Mouse (Mus musculus) hindbrain, embryonic 14.5 days (tissue): ENCODE measurements at regions not wholly inside any gene's neighbourhood (a gene's known extent, or its start where the extent isn't known, plus 50 kb on each side); places are given as distances from the start of the nearest gene placed in this dataset.
"Not testable (repeated sequence)": the region's sequence is repeated elsewhere in the genome, so short reads cannot be mapped to it uniquely, and the experiment has no call there.

Source experiments
- ATAC-seq: fragments of 200-750 bp; cut with Nextera tagmentation; 2 replicates; pipeline ENCODE4 v1.8.0; 2017; ENCODE audit warnings: moderate number of reproducible peaks, mild to moderate bottlenecking, moderate TSS enrichment, moderate library complexity; ENCODE audit not compliant: low FRiP score
- DNase-seq: peaks from one replicate; pipeline ENCODE4 v3.0.0-alpha.2; 2015; ENCODE audit warnings: low spot score
- H3K27ac ChIP-seq: fragments of 300-500 bp; sonication (generic); 2 replicates; pipeline ENCODE4 v1.5.1; 2014; ENCODE audit warnings: mild to moderate bottlenecking, moderate library complexity
- H3K27me3 ChIP-seq: fragments of 300-500 bp; sonication (generic); 2 replicates; pipeline ENCODE4 v1.6.1; 2014; ENCODE audit warnings: mild to moderate bottlenecking, low read length, mixed read lengths; ENCODE audit not compliant: control insufficient read depth, insufficient read depth
- H3K36me3 ChIP-seq: fragments of 300-500 bp; sonication (generic); replicated peaks from 2 replicates; pipeline ENCODE4 v1.6.1; 2014; ENCODE audit not compliant: control insufficient read depth, insufficient read depth
- H3K4me1 ChIP-seq: fragments of 300-500 bp; sonication (generic); replicated peaks from 2 replicates; pipeline ENCODE4 v1.6.1; 2014; ENCODE audit warnings: antibody characterized with exemption, low read length, mixed read lengths; ENCODE audit not compliant: control insufficient read depth, insufficient read depth
- H3K4me2 ChIP-seq: fragments of 300-500 bp; sonication (generic); replicated peaks from 2 replicates; pipeline ENCODE4 v1.6.1; 2014; ENCODE audit warnings: mild to moderate bottlenecking, moderate library complexity
- H3K4me3 ChIP-seq: fragments of 300-500 bp; sonication (generic); replicated peaks from 2 replicates; pipeline ENCODE4 v1.5.1; 2014; ENCODE audit warnings: mild to moderate bottlenecking, low read length
- H3K9ac ChIP-seq: fragments of 300-500 bp; sonication (generic); 2 replicates; pipeline ENCODE4 v1.6.1; 2014
- H3K9me3 ChIP-seq: fragments of 300-500 bp; sonication (generic); 2 replicates; pipeline ENCODE4 v1.6.1; 2016; ENCODE audit warnings: low read length; ENCODE audit not compliant: control insufficient read depth
- WGBS: fragments of 180-500 bp; shearing (Covaris S2); extraction: QIAGEN DNeasy Blood & Tissue Kit; methylation state at CpG from one replicate; pipeline ENCODE4 v1.1.7; 2014; 5-methylcytosine and 5-hydroxymethylcytosine counted together

DNA sequence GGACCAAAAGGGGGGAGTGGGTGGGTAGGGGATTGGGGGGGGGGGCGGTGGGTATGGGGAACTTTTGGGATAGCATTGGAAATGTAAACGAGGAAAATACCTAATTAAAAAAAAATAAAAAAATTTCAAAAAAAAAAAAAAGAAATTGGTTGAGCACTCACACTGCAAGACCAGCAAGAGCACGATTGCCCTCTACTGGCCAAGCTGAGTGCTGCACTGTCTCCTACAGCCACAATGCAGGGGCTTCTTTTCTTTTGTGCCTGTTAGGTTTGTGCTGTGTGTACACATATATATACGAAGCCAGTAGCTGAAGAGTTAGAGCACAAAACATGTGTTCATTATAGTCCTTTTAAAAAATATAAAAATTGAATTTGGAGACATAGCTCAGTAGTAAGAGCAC lies 55.6 kb downstream of the Mup20 start:
- Histone ChIP-seq H3K36me3 (no peaks in the 10 kb centered on the region), H3K9me3 (no peaks in the 10 kb centered on the region), H3K9ac (no peak overlapping the region), H3K27me3 (no peaks in the 10 kb centered on the region), H3K4me1 (no peaks in the 10 kb centered on the region), H3K4me2 (no peak overlapping the region), H3K27ac (no peak overlapping the region), H3K4me3 (no peak overlapping the region)
- DNase-seq, result peak; percentile 65
- 28% methylated on average over 4 of the region's 4 CpGs for WGBS
- ATAC-seq, result no peak

DNA sequence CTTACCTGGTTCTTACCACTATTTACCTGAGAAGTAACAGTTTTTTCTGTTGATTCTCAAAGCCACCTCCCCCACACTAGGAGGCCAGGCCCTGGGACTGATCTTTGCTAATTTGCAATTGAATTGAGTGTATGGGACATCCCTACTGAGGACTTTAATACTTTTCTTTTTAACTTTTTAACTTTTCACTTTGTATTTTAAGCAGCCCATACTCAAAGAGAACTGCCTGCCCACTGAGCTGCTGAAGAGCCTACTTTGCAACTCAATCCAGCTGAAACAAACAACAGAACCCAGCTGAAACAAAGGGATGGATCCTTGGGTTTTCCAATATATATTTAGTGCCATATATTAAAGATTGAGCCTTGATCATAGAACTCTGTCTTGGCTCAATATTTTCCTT lies 64.0 kb downstream of the Mup20 start:
- not testable (repeated sequence) for DNase-seq, H3K36me3 ChIP-seq, H3K9me3 ChIP-seq, H3K4me2 ChIP-seq, H3K27ac ChIP-seq, H3K27me3 ChIP-seq, ATAC-seq, H3K9ac ChIP-seq, H3K4me1 ChIP-seq, H3K4me3 ChIP-seq

DNA sequence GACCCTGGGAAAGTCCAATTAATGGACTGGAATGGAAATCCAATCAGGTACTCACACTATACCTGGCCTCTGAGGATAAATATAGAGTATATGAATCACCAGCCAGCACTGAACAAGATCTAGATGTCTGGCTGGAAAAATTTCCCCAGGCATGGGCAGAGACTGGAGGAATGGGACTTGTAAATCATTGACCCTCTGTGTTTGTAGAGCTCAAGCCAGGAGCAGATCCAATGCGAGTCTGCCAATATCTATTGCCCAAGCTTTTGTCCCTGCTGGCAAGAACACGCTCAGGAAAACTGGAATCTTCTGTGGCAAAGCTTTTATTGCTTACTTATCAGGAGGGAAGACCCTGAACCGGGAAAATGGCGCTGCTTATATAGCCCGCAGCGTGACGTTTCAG lies 77.8 kb downstream of the Mup20 start:
- H3K4me2 ChIP-seq, result no peak overlapping the region
- no peaks in the 10 kb centered on the region for H3K27me3 ChIP-seq
- 94% methylated on average over 7 of the region's 7 CpGs for WGBS
- ATAC-seq (no peak), DNase-seq (no peak)
- H3K27ac ChIP-seq, result no peak overlapping the region
- H3K9ac ChIP-seq, result no peak overlapping the region
- no peaks in the 10 kb centered on the region for H3K4me1 ChIP-seq
- no peaks in the 10 kb centered on the region for H3K9me3 ChIP-seq
- no peaks in the 10 kb centered on the region for H3K36me3 ChIP-seq
- no peak overlapping the region for H3K4me3 ChIP-seq

DNA sequence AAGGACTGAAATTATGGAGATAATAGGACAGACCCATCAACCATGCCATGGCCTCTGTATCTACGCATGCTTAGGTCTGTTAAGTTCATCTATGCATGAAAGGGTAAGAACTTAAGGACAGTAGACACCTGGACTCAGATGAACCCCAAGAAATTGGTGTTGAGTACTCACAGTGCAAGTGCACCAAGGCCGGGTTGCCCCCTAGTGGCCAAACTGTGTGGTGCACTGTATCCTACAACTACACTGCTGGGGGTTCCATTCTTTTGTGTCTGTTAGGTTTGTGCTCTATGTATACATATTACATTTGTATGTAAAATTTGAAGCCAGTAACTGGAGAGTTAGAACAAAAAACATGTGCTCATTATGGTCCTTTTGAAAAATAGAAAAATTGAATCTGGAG lies 80.7 kb downstream of the Mup20 start:
- DNase-seq (no peak), ATAC-seq (no peak)
- Histone ChIP-seq H3K27ac (no peak overlapping the region), H3K27me3 (no peaks in the 10 kb centered on the region), H3K4me3 (no peak overlapping the region), H3K9me3 (no peaks in the 10 kb centered on the region), H3K36me3 (no peaks in the 10 kb centered on the region), H3K4me1 (no peaks in the 10 kb centered on the region), H3K9ac (no peak overlapping the region), H3K4me2 (no peak overlapping the region)
- 64% methylated on average over 2 of the region's 2 CpGs for WGBS

DNA sequence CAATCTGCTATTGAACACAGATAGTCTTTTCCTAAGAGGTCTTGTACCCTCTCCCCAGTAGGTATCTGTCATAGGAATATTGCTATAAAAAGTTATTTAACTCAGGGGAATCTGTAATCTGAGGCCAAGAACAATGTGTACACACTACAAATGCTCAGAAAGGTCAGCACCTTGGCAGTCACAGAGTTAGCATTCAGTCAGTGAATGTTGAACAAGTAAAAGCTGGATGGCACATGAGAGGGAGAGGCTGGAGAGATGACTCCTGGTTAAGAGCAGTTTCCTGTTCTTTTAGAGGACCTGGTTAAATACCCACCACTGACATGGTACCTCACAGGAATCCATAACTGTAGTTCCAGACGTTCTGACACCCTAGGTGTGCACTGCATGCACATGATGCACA lies 84.3 kb downstream of the Mup20 start:
- Histone ChIP-seq H3K4me1 (no peaks in the 10 kb centered on the region), H3K4me2 (no peak overlapping the region), H3K9me3 (no peaks in the 10 kb centered on the region), H3K27me3 (no peaks in the 10 kb centered on the region), H3K36me3 (no peaks in the 10 kb centered on the region), H3K27ac (no peak overlapping the region), H3K4me3 (no peak overlapping the region), H3K9ac (no peak overlapping the region)
- ATAC-seq, result no peak
- no peak for DNase-seq
- 79% methylated on average over 1 of the region's 1 CpGs for WGBS

DNA sequence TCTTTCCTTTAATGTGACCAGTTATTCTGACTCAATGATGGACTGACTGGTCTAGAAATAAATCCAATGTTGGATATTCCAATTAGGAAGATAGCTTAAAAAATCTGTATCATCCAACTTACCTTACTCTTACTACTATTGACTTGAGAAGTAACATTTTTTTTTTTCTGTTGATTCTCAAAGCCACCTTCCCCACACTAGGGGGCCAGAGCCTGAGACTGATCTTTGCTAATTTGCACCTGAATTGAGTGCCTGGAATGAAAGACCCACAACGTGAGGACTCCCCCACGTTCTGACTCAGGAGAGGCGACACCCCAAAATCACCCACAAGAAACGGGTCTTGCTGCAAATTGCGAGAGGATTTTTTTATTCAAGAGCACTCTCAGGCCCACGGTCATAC lies 86.3 kb downstream of the Mup20 start:
- ATAC-seq, result not testable (repeated sequence)
- WGBS, result 85% methylated on average over 6 of the region's 6 CpGs

DNA sequence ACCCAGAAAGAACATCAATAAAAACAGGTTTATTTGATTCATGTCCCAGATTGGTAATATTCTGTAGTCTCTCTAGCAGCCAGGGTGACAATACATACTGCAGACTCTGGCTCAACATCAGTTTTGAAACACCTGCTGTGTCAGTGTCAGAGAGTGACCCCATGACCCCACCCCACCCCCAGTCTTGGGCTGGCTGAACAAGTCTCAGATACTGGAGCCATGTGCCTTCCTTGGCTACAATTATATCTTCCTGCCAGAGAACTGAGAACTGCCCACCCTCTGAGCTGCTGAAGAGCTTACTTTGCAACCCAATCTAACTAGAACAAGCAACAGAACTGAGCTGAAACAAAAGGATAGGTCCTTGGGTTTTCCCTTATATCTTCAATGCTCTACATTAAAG lies 91.6 kb downstream of the Mup20 start:
- Histone ChIP-seq H3K27ac (no peak overlapping the region), H3K9ac (no peak overlapping the region), H3K4me2 (no peak overlapping the region), H3K9me3 (no peaks in the 10 kb centered on the region), H3K4me1 (no peaks in the 10 kb centered on the region), H3K27me3 (no peaks in the 10 kb centered on the region), H3K36me3 (no peaks in the 10 kb centered on the region), H3K4me3 (no peak overlapping the region)
- ATAC-seq (no peak), DNase-seq (no peak)

More for the DNA sequence above, 86.3 kb downstream of the Mup20 start:
- not testable (repeated sequence) for H3K9ac ChIP-seq, H3K4me3 ChIP-seq, H3K27ac ChIP-seq, H3K9me3 ChIP-seq, H3K27me3 ChIP-seq, DNase-seq, H3K4me1 ChIP-seq, H3K36me3 ChIP-seq, H3K4me2 ChIP-seq
